ENCODE assay signal across 8 mouse cellular contexts in the genomic region with DNA sequence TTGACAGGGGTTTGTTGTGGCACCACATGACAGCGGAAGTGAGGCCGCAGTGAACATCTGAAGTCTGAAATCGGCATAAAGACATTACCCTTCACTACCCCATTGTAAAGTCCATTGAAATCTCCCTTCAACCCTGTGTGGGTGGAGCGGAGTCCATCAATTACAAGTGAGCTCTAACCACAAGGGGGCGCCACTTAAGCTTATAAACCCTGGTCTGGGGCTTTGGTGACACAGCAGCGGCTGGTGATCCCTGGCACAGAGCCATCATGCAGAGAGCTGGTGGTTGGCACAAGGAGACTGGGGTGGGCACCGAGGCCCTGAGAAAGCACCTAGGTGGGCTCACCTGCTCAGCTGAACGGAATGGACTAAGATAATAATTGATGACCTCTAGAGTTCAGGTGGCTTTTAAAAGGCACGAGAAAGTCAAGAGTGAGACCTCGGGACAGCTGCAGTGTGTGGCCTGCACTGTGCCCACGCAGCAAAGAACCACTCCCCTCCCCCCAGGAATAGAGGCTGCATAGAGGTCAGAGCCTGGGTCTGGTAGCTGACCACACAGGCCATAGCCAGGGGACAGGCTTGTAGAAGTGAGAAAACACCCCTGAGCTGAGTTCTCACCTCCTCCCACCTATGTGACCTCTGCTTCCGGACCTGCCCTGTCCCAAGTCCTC. TPM values are rescaled to one million over a fixed set of nuclear protein-coding genes. Genes with fewer than 3 reads are reported as not detected.
DNase-seq lines count a peak whose midpoint lies in the region; ATAC-seq lines count a peak whose summit lies in the region.

No protein-coding gene starts in this region.

- H3K4me2 ChIP-seq in liver, embryonic 11.5 days, result no peak overlapping the region

- no peaks in the 10 kb centered on the region for H3K27me3 ChIP-seq in liver, embryonic 11.5 days (replicated peaks; ENCODE audit: control insufficient read depth, insufficient read depth, low read length)

- H3K4me3 ChIP-seq in liver, embryonic 11.5 days (ENCODE audit: low read depth, low read length), result no peak overlapping the region

- H3K9ac ChIP-seq in liver, embryonic 11.5 days (ENCODE audit: low read depth, low read length), result no peak overlapping the region

- no peaks in the 10 kb centered on the region for H3K9me3 ChIP-seq in liver, embryonic 11.5 days (ENCODE audit: control insufficient read depth, low read length)

- ATAC-seq in liver, embryonic 11.5 days (replicated peaks; ENCODE audit: low FRiP score), result 0 out of 2 replicates have a peak, but pooled peaks have one; percentile 45

- H3K4me1 ChIP-seq in liver, embryonic 11.5 days (replicated peaks; ENCODE audit: control insufficient read depth, insufficient read depth, low read length), result no peaks in the 10 kb centered on the region

- H3K27ac ChIP-seq in liver, embryonic 11.5 days (ENCODE audit: low read depth, low read length), result no peak overlapping the region

- 41% methylated on average over 12 of the region's 12 CpGs for WGBS in liver, embryonic 11.5 days

- no peaks in the 10 kb centered on the region for H3K36me3 ChIP-seq in liver, embryonic 11.5 days (ENCODE audit: control insufficient read depth, insufficient read depth, low read length)

- peak; percentile 69 for DNase-seq in 3T3-L1 (ENCODE audit: low read depth, low spot score)
- peak; percentile 91 for DNase-seq in adrenal gland, postnatal 10 days
- DNase-seq in embryo, embryonic 11.5 days (ENCODE audit: low read depth, low spot score), result peak; percentile 72
- peak; percentile 20 to 45 for DNase-seq in heart, adult 9 months (ENCODE audit: low spot score in 2 of 2)
- peak; percentile 82 for DNase-seq in kidney, postnatal 14 days
- DNase-seq in liver, embryonic 11.5 days (ENCODE audit: low spot score), result peak; percentile 56
- peak; percentile 15 for DNase-seq in ovary, adult 18-20 months (ENCODE audit: low spot score)
- peak; percentile 52 for DNase-seq in testis, postnatal 14 days (ENCODE audit: low spot score)

RNA-seq across cellular contexts. Expression of a gene that starts 38.3 kb away (rescaled TPM):
- total RNA-seq in adrenal gland, postnatal 10 days (2021), result 1 to 10 TPM; 1.7 to 1.9 TPM
- polyA plus RNA-seq in liver, embryonic 11.5 days (2014; fragmentation: Nextera tagmentation; extraction: Ambion mirVana), result 0.53 and 0.90 TPM in 2 replicates

Comparison
In these comparisons a context has a peak if more than half of its experiments do, and no peak if none do; other contexts are left out.
1. DNase-seq: peak in every context shown above with its lines; median percentile 91 in adrenal gland, postnatal 10 days; 82 in kidney, postnatal 14 days; 72 in embryo, embryonic 11.5 days; 69 in 3T3-L1; 56 in liver, embryonic 11.5 days; 52 in testis, postnatal 14 days; 32 in heart, adult 9 months; 15 in ovary, adult 18-20 months.